Mouse (Mus musculus): ENCODE measurements around the gene Tal1. TPM values are rescaled to one million over a fixed set of nuclear protein-coding genes. Genes with fewer than 3 reads are reported as not detected.
A peak's percentile ranks its signal among the peaks of the same experiment; 100 is the strongest.

Tal1 gene
- polyA plus RNA-seq, 1 experiment from 2014 or later = 10.3 TPM

DNA sequence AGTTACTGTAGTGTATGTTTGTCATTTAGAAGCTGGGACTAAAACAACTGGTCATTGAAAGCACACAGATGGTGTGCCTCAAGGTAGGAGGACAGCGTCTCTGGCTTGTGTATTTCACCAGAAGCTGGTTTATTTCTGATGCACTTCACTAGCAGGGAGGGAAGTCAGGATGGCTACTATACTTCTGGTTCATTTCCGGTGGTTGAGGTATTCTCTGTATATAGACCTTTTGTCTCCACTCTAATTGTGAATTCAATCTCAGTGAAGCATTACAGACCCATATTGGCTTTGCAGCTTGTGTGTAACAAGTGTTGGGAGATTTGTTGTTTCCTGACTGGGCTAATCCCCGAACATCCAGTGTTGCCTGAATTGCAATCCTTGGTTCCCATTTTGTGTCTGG is 4.5 kb downstream of the Tal1 start:
- Histone ChIP-seq H3K9me3 (ENCODE audit: control insufficient read depth, low read length) (no peaks in the 10 kb centered on the region), H3K4me3 (ENCODE audit: low read depth, low read length) (peak overlapping the region; percentile 19; the same call in 1 of the 2 replicates), H3K36me3 (ENCODE audit: control insufficient read depth, insufficient read depth, low read length) (no peaks in the 10 kb centered on the region), H3K9ac (ENCODE audit: low read depth, low read length) (no peak overlapping the region), H3K27me3 (ENCODE audit: control insufficient read depth, insufficient read depth, low read length) (peaks cover 92% of the 10 kb centered on the region), H3K4me2 (replicated peaks; ENCODE audit: low read depth, low read length) (no peak overlapping the region; the same call in 1 of the 2 replicates), H3K4me1 (replicated peaks; ENCODE audit: control insufficient read depth, insufficient read depth, low read length) (peaks cover 9% of the 10 kb centered on the region; the same call in 1 of the 2 replicates), H3K27ac (ENCODE audit: low read depth, low read length) (0 out of 2 replicates have a peak overlapping the region, but pooled peaks have one; percentile 10)
- DNase-seq (ENCODE audit: low spot score) (peak; percentile 35), ATAC-seq (ENCODE audit: low FRiP score) (no peak)
- 15% methylated on average over 3 of the region's 3 CpGs for WGBS

- Histone ChIP-seq H3K36me3 (ENCODE audit: control insufficient read depth, insufficient read depth, low read length) (no peaks in the 10 kb centered on the region), H3K9me3 (ENCODE audit: control insufficient read depth, low read length) (no peaks in the 10 kb centered on the region), H3K4me3 (ENCODE audit: low read depth, low read length) (peak overlapping the region; percentile 47), H3K4me1 (replicated peaks; ENCODE audit: control insufficient read depth, insufficient read depth, low read length) (peaks cover 9% of the 10 kb centered on the region; the same call in 1 of the 2 replicates), H3K9ac (ENCODE audit: low read depth, low read length) (peak overlapping the region; percentile 38; the same call in 1 of the 2 replicates), H3K27me3 (ENCODE audit: control insufficient read depth, insufficient read depth, low read length) (peaks cover 84% of the 10 kb centered on the region), H3K4me2 (replicated peaks; ENCODE audit: low read depth, low read length) (peak overlapping the region; percentile 96), H3K27ac (ENCODE audit: low read depth, low read length) (no peak overlapping the region)
- DNase-seq (ENCODE audit: low spot score) (peak; percentile 48), ATAC-seq (ENCODE audit: low FRiP score) (0 out of 2 replicates have a peak, but pooled peaks have one; percentile 5)
- 1% methylated on average over 9 of the region's 9 CpGs for WGBS
Observed at GRCm38 (mm10) chr4:115062540-115062874, 6.3 kb downstream of the Tal1 start.

GRCm38 (mm10) chr4:115062875-115063517 is 6.8 kb downstream of the Tal1 start:
- Histone ChIP-seq H3K27me3 (ENCODE audit: control insufficient read depth, insufficient read depth, low read length) (peaks cover 80% of the 10 kb centered on the region), H3K9ac (ENCODE audit: low read depth, low read length) (peak overlapping the region; percentile 38; the same call in 1 of the 2 replicates), H3K4me1 (replicated peaks; ENCODE audit: control insufficient read depth, insufficient read depth, low read length) (peaks cover 9% of the 10 kb centered on the region; the same call in 1 of the 2 replicates), H3K27ac (ENCODE audit: low read depth, low read length) (no peak overlapping the region), H3K4me2 (replicated peaks; ENCODE audit: low read depth, low read length) (peak overlapping the region; percentile 96), H3K4me3 (ENCODE audit: low read depth, low read length) (peak overlapping the region; percentile 47), H3K9me3 (ENCODE audit: control insufficient read depth, low read length) (no peaks in the 10 kb centered on the region), H3K36me3 (ENCODE audit: control insufficient read depth, insufficient read depth, low read length) (no peaks in the 10 kb centered on the region)
- DNase-seq (ENCODE audit: low spot score) (peak; percentile 71), ATAC-seq (ENCODE audit: low FRiP score) (peak; percentile 87)
- WGBS = under 1% methylated on average over 52 of the region's 58 CpGs

DNA sequence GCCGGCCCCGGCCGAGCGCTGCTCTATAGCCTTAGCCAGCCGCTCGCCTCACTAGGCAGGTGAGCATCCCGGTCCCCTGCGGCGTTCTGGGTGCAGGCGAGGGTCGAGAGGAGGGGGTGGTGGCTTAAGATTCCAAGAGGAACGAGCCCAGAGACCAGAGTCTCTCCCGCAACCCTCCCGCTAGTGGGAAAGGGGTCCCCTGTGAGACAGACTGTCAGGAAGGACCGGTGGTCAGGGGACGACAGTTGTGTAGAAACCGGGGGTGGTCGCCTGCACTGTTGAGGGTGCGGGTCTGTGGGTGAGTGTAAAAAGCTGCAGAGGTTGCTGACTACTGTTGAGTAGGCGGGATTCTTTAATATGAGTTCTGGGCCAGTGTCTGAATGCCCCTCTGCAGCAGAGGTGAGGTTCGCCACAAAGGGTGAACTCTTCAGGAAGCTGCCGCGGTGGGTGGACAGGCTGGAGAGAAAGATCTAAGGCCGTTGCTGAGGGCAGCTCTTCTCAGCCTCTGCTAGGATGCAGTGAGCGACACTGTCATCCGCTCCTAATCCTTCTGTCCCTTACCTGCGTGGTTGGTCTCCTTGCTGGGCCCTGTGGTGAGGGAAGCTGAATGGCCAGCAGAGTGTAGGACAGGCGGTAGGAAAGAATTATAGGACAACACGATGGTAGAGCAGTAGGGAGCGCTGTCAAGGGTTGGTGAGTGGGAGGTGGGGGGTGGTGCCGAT is 7.5 kb downstream of the Tal1 start:
- peak; percentile 37 for DNase-seq (ENCODE audit: low spot score)
- WGBS = under 1% methylated on average over 31 of the region's 31 CpGs
- Histone ChIP-seq H3K4me2 (replicated peaks; ENCODE audit: low read depth, low read length) (peak overlapping the region; percentile 96), H3K27me3 (ENCODE audit: control insufficient read depth, insufficient read depth, low read length) (peaks cover 74% of the 10 kb centered on the region), H3K36me3 (ENCODE audit: control insufficient read depth, insufficient read depth, low read length) (no peaks in the 10 kb centered on the region), H3K9me3 (ENCODE audit: control insufficient read depth, low read length) (no peaks in the 10 kb centered on the region), H3K4me3 (ENCODE audit: low read depth, low read length) (peak overlapping the region; percentile 47), H3K4me1 (replicated peaks; ENCODE audit: control insufficient read depth, insufficient read depth, low read length) (peaks cover 9% of the 10 kb centered on the region; the same call in 1 of the 2 replicates), H3K9ac (ENCODE audit: low read depth, low read length) (peak overlapping the region; percentile 38; the same call in 1 of the 2 replicates), H3K27ac (ENCODE audit: low read depth, low read length) (no peak overlapping the region)
- ATAC-seq (ENCODE audit: low FRiP score) = no peak; the same call in 1 of the 2 replicates

- Histone ChIP-seq H3K4me2 (replicated peaks; ENCODE audit: low read depth, low read length) (no peak overlapping the region), H3K27me3 (ENCODE audit: control insufficient read depth, insufficient read depth, low read length) (no peaks in the 10 kb centered on the region; the same call in 1 of the 2 replicates), H3K9me3 (ENCODE audit: control insufficient read depth, low read length) (no peaks in the 10 kb centered on the region), H3K9ac (ENCODE audit: low read depth, low read length) (no peak overlapping the region), H3K36me3 (ENCODE audit: control insufficient read depth, insufficient read depth, low read length) (no peaks in the 10 kb centered on the region), H3K4me1 (replicated peaks; ENCODE audit: control insufficient read depth, insufficient read depth, low read length) (no peaks in the 10 kb centered on the region), H3K4me3 (ENCODE audit: low read depth, low read length) (no peak overlapping the region), H3K27ac (ENCODE audit: low read depth, low read length) (no peak overlapping the region)
- ATAC-seq (ENCODE audit: low FRiP score) (no peak), DNase-seq (ENCODE audit: low spot score) (no peak)
- 56% methylated on average over 1 of the region's 1 CpGs for WGBS
Observed at GRCm38 (mm10) chr4:115071668-115072067, 15.4 kb downstream of the Tal1 start.

- no peak overlapping the region for H3K4me2 ChIP-seq (replicated peaks; ENCODE audit: low read depth, low read length)
- DNase-seq (ENCODE audit: low spot score) = no peak
- H3K9ac ChIP-seq (ENCODE audit: low read depth, low read length) = no peak overlapping the region
- H3K4me3 ChIP-seq (ENCODE audit: low read depth, low read length) = no peak overlapping the region
- no peaks in the 10 kb centered on the region for H3K36me3 ChIP-seq (ENCODE audit: control insufficient read depth, insufficient read depth, low read length)
- no peak for ATAC-seq (ENCODE audit: low FRiP score)
- H3K27ac ChIP-seq (ENCODE audit: low read depth, low read length) = no peak overlapping the region
- H3K4me1 ChIP-seq (replicated peaks; ENCODE audit: control insufficient read depth, insufficient read depth, low read length) = peaks cover 5% of the 10 kb centered on the region
- WGBS = 88% methylated on average over 1 of the region's 1 CpGs
- 0 out of 2 replicates have a peak, but pooled peaks cover 2% of the 10 kb centered on the region for H3K27me3 ChIP-seq (ENCODE audit: control insufficient read depth, insufficient read depth, low read length)
- H3K9me3 ChIP-seq (ENCODE audit: control insufficient read depth, low read length) = no peaks in the 10 kb centered on the region
Observed at GRCm38 (mm10) chr4:115074789-115075188, 18.6 kb downstream of the Tal1 start.

DNA sequence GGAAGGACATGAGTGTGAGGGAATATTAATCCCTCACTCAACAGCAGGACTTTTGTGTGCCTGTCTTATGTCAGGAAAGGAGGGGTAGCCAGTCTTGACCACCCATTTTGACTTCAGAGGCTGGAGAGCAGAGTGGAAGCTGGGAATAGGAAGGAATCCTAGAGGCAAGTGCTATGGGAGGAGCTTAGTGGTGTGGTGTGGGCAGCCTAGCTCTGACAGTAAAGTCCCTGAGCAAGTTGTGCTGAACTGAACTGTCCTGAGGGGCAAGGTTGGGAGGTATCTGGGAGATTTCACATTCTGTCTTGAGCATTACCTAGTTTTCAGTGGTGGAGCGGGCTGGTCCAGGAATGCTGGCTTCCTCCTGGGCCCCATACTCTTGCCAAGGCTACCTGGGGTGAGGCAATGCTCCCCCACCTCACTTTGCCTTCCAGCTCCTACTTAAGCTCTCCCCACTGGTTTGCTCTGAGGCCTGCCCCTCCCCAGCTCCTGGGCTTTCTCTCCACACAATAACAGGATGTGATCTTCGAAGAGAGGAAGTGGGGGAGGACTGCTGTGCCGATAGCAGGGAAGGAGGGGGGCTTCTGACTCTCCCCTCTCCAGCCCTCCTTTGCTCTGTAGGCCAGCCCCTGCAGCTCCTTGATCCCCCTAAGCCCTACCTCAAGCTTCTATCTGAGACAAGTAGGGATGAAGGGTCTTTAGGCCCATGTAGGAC is 19.1 kb downstream of the Tal1 start:
- Histone ChIP-seq H3K4me3 (ENCODE audit: low read depth, low read length) (no peak overlapping the region), H3K27me3 (ENCODE audit: control insufficient read depth, insufficient read depth, low read length) (0 out of 2 replicates have a peak, but pooled peaks cover 2% of the 10 kb centered on the region), H3K27ac (ENCODE audit: low read depth, low read length) (no peak overlapping the region), H3K9me3 (ENCODE audit: control insufficient read depth, low read length) (no peaks in the 10 kb centered on the region), H3K36me3 (ENCODE audit: control insufficient read depth, insufficient read depth, low read length) (no peaks in the 10 kb centered on the region), H3K9ac (ENCODE audit: low read depth, low read length) (no peak overlapping the region), H3K4me2 (replicated peaks; ENCODE audit: low read depth, low read length) (no peak overlapping the region), H3K4me1 (replicated peaks; ENCODE audit: control insufficient read depth, insufficient read depth, low read length) (peaks cover 5% of the 10 kb centered on the region)
- DNase-seq (ENCODE audit: low spot score) (no peak), ATAC-seq (ENCODE audit: low FRiP score) (no peak)
- WGBS = 73% methylated on average over 3 of the region's 3 CpGs
